Mouse (Mus musculus): ENCODE data around the gene Slc5a3. TPM values are rescaled to one million over a fixed set of nuclear protein-coding genes. Genes with fewer than 3 reads are reported as not detected.
A peak's percentile ranks its signal among the peaks of the same experiment; 100 is the strongest.

Gene Slc5a3
- total and polyA plus RNA-seq, 2 experiments from 2014 or later = 10.0 to 30.9 TPM

DNA sequence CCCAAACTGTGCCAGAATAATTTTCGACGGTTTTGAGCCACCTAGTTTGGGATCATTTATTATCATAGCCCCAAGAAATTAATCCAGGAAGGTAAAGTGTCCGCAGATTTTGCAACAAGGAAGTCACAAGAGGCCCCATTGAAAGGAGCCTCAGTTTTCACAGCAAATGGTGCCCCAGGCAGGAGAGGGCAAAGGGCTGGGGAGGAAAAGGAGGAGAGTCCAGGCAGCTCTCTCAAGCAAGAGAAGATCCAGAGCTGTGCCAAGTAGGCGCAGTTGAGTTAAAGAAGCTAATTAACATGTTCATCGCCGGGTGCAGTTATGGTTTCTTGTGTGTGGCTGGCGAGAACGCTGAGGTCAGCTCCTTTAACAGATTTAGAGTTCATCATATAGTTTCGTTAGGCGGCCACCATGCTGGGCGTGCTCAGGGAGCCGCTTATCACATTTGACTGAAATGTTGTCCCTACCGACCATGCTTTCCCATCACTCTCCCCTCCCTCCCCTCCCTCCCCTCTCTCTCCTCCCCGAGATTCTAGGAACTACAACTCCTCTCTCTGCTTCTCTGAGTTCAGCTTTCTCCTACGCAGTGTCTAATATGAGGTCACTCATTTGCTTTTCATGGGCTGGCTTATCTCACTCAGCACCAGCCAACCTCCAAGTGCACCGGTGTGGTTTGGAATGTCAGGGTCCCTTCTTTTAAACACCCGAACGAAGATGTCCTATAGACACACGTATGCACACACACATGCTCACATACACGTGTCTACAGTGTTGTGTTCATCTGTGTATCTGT, 35.4 kb upstream of the Slc5a3 start:
- Histone ChIP-seq H3K27me3 (ENCODE audit: insufficient read depth, low read length) (no peaks in the 10 kb centered on the region), H3K4me3 (ENCODE audit: low read length) (no peak overlapping the region), H3K4me2 (ENCODE audit: low read depth, low read length) (no peak overlapping the region), H3K27ac (no peak overlapping the region), H3K9me3 (ENCODE audit: low read length) (no peaks in the 10 kb centered on the region), H3K36me3 (ENCODE audit: insufficient read depth, low read length) (no peaks in the 10 kb centered on the region), H3K9ac (replicated peaks; ENCODE audit: low read length) (no peak overlapping the region), H3K4me1 (ENCODE audit: insufficient read depth, low read length) (peaks cover 8% of the 10 kb centered on the region; the same call in 1 of the 2 replicates)
- DNase-seq (ENCODE audit: low spot score) = peak; percentile 15
- WGBS = 65% methylated on average over 20 of the region's 20 CpGs
- TF ChIP-seq CTCF (IDR thresholded peaks at IDR 0.05; ENCODE audit: low read depth) = no peak
- no peak for ATAC-seq

DNA sequence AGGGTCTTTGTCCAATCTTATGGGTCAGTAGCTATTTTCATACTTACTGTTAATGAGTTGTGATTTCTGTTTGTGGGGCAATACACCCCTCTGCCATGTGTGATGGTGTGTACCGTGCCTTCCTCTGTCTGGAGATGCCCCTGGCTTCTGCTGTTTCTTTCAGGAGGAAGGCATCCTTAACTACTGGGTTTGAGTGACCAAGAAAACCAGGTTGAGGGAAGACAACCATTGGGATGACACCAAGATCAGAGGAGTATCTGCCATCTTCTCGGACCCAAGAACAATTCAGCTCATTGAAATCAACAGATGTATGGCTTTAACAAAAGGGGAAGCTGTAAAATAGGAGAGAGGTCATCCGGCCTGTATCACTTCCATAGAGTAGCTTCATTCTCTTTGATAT, 24.8 kb upstream of the Slc5a3 start:
- no peaks in the 10 kb centered on the region for H3K27me3 ChIP-seq (ENCODE audit: insufficient read depth, low read length)
- H3K9me3 ChIP-seq (ENCODE audit: low read length) = no peaks in the 10 kb centered on the region
- no peak overlapping the region for H3K27ac ChIP-seq
- H3K4me3 ChIP-seq (ENCODE audit: low read length) = no peak overlapping the region
- no peaks in the 10 kb centered on the region for H3K4me1 ChIP-seq (ENCODE audit: insufficient read depth, low read length)
- H3K4me2 ChIP-seq (ENCODE audit: low read depth, low read length) = no peak overlapping the region
- ATAC-seq = no peak
- TF ChIP-seq CTCF (IDR thresholded peaks at IDR 0.05; ENCODE audit: low read depth) = no peak
- no peak for DNase-seq (ENCODE audit: low spot score)
- WGBS = 85% methylated on average over 3 of the region's 3 CpGs
- no peaks in the 10 kb centered on the region for H3K36me3 ChIP-seq (ENCODE audit: insufficient read depth, low read length)
- H3K9ac ChIP-seq (replicated peaks; ENCODE audit: low read length) = no peak overlapping the region

DNA sequence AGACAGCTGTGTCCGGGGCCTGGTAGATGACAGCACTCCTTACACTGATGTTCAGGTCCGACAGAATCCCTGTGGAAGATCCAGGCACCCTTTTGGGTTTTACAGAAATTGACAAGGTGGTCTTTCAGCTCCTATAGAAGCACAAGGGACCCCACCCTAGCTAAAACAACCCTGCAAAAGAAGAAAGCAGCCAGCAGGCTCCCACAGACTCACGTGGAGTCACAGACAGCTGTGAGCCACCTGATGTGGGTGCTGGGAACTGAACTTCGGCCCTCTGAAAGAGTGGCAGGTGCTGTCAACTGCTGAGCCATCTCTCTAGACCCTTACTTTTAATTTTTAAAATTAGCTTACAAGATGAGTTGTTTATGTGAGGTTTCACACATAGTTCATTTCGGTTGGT, 23.4 kb upstream of the Slc5a3 start:
- Histone ChIP-seq H3K9me3 (ENCODE audit: low read length) (no peaks in the 10 kb centered on the region), H3K9ac (replicated peaks; ENCODE audit: low read length) (no peak overlapping the region), H3K4me3 (ENCODE audit: low read length) (no peak overlapping the region), H3K36me3 (ENCODE audit: insufficient read depth, low read length) (no peaks in the 10 kb centered on the region), H3K27ac (no peak overlapping the region), H3K27me3 (ENCODE audit: insufficient read depth, low read length) (no peaks in the 10 kb centered on the region), H3K4me2 (ENCODE audit: low read depth, low read length) (no peak overlapping the region), H3K4me1 (ENCODE audit: insufficient read depth, low read length) (no peaks in the 10 kb centered on the region)
- TF ChIP-seq CTCF (IDR thresholded peaks at IDR 0.05; ENCODE audit: low read depth) = no peak
- ATAC-seq (no peak), DNase-seq (ENCODE audit: low spot score) (no peak)
- WGBS = 71% methylated on average over 5 of the region's 5 CpGs

DNA sequence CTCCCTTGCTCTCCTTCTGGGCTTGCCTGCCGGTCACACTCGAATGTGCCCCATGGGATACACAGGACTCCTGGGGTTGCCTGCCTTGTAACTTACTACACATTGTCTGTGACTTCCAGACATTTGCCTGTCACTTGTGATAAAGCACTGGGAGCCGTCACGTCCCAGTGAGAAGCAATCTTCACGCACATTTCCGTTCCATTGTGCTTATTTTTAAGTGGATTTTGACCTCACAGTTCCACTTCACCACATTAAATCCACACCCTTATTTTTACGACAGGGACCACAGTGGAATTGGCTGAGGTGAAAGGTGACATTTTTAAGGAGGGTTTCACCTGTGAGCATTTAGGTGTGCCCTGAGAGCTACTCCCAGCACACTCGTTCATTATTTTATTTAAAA, 21.4 kb upstream of the Slc5a3 start:
- no peak for TF ChIP-seq CTCF (IDR thresholded peaks at IDR 0.05; ENCODE audit: low read depth)
- ATAC-seq = no peak
- H3K4me1 ChIP-seq (ENCODE audit: insufficient read depth, low read length) = no peaks in the 10 kb centered on the region
- no peak for DNase-seq (ENCODE audit: low spot score)
- WGBS = 42% methylated on average over 8 of the region's 8 CpGs
- H3K9me3 ChIP-seq (ENCODE audit: low read length) = no peaks in the 10 kb centered on the region
- no peaks in the 10 kb centered on the region for H3K36me3 ChIP-seq (ENCODE audit: insufficient read depth, low read length)
- no peak overlapping the region for H3K9ac ChIP-seq (replicated peaks; ENCODE audit: low read length)
- H3K4me3 ChIP-seq (ENCODE audit: low read length) = no peak overlapping the region
- H3K27me3 ChIP-seq (ENCODE audit: insufficient read depth, low read length) = no peaks in the 10 kb centered on the region
- H3K4me2 ChIP-seq (ENCODE audit: low read depth, low read length) = no peak overlapping the region
- no peak overlapping the region for H3K27ac ChIP-seq

DNA sequence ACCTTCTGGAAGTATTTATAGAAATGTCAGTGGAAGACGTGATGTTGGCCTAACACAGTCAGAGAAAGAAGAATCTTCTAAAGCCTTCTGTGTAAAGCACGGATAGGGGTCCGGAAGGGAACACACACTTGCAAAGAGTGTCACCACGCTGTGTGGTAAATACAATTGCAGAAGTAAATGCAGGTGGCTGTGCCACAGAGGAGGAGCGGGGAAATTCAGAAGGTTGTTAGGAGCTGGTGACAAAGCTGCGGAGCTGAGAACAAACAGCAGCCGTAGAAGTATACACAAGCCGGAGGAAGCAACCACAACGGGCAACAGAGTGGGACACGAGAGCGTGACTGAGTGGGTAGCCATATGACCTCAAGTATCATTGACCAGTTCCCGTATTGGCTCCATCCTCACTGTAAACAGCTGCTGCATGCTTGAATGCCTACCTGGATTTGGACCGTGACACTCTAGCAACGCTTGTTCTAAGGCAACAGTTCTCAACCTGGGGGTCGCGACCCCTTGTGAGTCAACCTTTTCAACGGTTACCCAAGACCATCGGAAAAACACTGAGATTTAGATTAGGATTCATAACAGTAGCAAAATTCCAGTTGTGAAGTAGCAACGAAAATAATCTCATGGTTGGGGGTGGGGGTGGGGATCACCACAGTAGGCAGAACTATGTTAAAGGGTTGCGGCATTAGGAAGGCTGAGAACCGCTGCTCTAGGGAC, 20.1 kb upstream of the Slc5a3 start:
- Histone ChIP-seq H3K9me3 (ENCODE audit: low read length) (no peaks in the 10 kb centered on the region), H3K9ac (replicated peaks; ENCODE audit: low read length) (no peak overlapping the region), H3K4me2 (ENCODE audit: low read depth, low read length) (no peak overlapping the region), H3K27ac (no peak overlapping the region), H3K4me3 (ENCODE audit: low read length) (no peak overlapping the region), H3K36me3 (ENCODE audit: insufficient read depth, low read length) (no peaks in the 10 kb centered on the region), H3K27me3 (ENCODE audit: insufficient read depth, low read length) (no peaks in the 10 kb centered on the region), H3K4me1 (ENCODE audit: insufficient read depth, low read length) (no peaks in the 10 kb centered on the region)
- DNase-seq (ENCODE audit: low spot score) (no peak), ATAC-seq (no peak)
- TF ChIP-seq CTCF (IDR thresholded peaks at IDR 0.05; ENCODE audit: low read depth) = no peak
- 83% methylated on average over 21 of the region's 21 CpGs for WGBS

DNA sequence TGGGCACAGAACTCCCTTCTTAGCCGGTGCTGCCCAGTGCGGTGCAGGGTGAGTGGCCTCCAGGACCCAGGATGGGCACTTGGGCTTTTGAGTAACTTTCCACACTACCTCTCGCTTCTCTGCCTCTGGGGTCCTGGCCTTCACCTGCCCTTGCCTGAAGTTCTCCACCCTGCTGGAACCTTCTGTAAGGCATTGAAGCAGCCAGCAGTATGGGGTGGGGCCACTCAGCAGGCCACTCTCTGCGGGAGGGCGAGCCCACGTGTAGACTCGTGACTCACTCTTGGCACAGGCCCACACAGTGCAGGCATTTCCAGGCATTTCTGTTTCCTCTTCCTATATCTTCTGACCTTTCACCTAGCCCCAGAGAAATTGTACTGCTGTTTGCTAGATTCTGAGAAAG, 18.7 kb upstream of the Slc5a3 start:
- no peak overlapping the region for H3K4me3 ChIP-seq (ENCODE audit: low read length)
- no peaks in the 10 kb centered on the region for H3K9me3 ChIP-seq (ENCODE audit: low read length)
- ATAC-seq (no peak), DNase-seq (ENCODE audit: low spot score) (no peak)
- WGBS = 90% methylated on average over 7 of the region's 7 CpGs
- H3K27ac ChIP-seq = no peak overlapping the region
- H3K4me2 ChIP-seq (ENCODE audit: low read depth, low read length) = no peak overlapping the region
- H3K36me3 ChIP-seq (ENCODE audit: insufficient read depth, low read length) = no peaks in the 10 kb centered on the region
- TF ChIP-seq CTCF (IDR thresholded peaks at IDR 0.05; ENCODE audit: low read depth) = no peak
- H3K4me1 ChIP-seq (ENCODE audit: insufficient read depth, low read length) = no peaks in the 10 kb centered on the region
- H3K9ac ChIP-seq (replicated peaks; ENCODE audit: low read length) = no peak overlapping the region
- no peaks in the 10 kb centered on the region for H3K27me3 ChIP-seq (ENCODE audit: insufficient read depth, low read length)

DNA sequence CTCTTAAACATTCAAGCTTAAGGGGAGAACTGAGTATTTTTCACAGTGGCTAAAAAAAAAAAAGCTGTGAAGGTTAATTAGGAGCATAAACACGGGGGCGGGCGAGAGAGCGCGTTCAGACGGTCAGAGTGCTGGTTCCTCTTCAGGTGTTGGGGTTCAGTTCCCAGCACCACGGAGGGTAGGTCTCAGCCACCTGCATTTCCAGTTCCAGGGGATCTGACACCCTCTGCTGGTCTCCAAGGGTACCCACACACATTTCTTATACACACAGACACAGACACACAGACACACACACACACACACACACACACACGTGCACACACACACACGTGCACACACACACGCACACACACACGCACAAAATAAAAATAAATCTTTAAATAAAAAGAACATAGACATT, 18.2 kb upstream of the Slc5a3 start:
- Histone ChIP-seq H3K9me3 (ENCODE audit: low read length) (no peaks in the 10 kb centered on the region), H3K36me3 (ENCODE audit: insufficient read depth, low read length) (no peaks in the 10 kb centered on the region), H3K27ac (no peak overlapping the region), H3K4me2 (ENCODE audit: low read depth, low read length) (no peak overlapping the region), H3K4me1 (ENCODE audit: insufficient read depth, low read length) (no peaks in the 10 kb centered on the region), H3K4me3 (ENCODE audit: low read length) (no peak overlapping the region), H3K9ac (replicated peaks; ENCODE audit: low read length) (no peak overlapping the region), H3K27me3 (ENCODE audit: insufficient read depth, low read length) (no peaks in the 10 kb centered on the region)
- no peak for TF ChIP-seq CTCF (IDR thresholded peaks at IDR 0.05; ENCODE audit: low read depth)
- no peak for ATAC-seq
- no peak for DNase-seq (ENCODE audit: low spot score)
- WGBS = 99% methylated on average over 11 of the region's 11 CpGs
